Mouse (Mus musculus) intestine, postnatal 0 days (tissue): ENCODE measurements around the gene Mcmbp. TPM values are rescaled to one million over a fixed set of nuclear protein-coding genes. Genes with fewer than 3 reads are reported as not detected.
"Not testable (repeated sequence)": the region's sequence is repeated elsewhere in the genome, so short reads cannot be mapped to it uniquely, and the experiment has no call there.

Experiments used
- ATAC-seq: fragments of 200-750 bp; cut with Nextera tagmentation; 2 replicates; pipeline ENCODE4 v1.8.0; 2017; ENCODE audit warnings: mild to moderate bottlenecking, moderate TSS enrichment, moderate library complexity
- H3K27ac ChIP-seq: fragments of 300-500 bp; sonication (generic); 2 replicates; pipeline ENCODE4 v1.5.1; 2014; ENCODE audit warnings: mild to moderate bottlenecking, low read depth, low read length, moderate library complexity
- H3K27me3 ChIP-seq: fragments of 300-500 bp; sonication (generic); replicated peaks from 2 replicates; pipeline ENCODE4 v1.6.1; 2014; ENCODE audit warnings: low read length, mixed read lengths; ENCODE audit not compliant: control insufficient read depth, insufficient read depth
- H3K36me3 ChIP-seq: fragments of 300-500 bp; sonication (generic); 2 replicates; pipeline ENCODE4 v1.6.1; 2014; ENCODE audit warnings: mild to moderate bottlenecking, moderate library complexity; ENCODE audit not compliant: control insufficient read depth, insufficient read depth
- H3K4me1 ChIP-seq: fragments of 300-500 bp; sonication (generic); replicated peaks from 2 replicates; pipeline ENCODE4 v1.6.1; 2014; ENCODE audit warnings: antibody characterized with exemption, low read length, mixed read lengths; ENCODE audit not compliant: control insufficient read depth, insufficient read depth
- H3K4me2 ChIP-seq: fragments of 300-500 bp; sonication (generic); replicated peaks from 2 replicates; pipeline ENCODE4 v1.6.1; 2014; ENCODE audit warnings: low read depth, mild to moderate bottlenecking, moderate library complexity
- H3K4me3 ChIP-seq: fragments of 300-500 bp; sonication (generic); 2 replicates; pipeline ENCODE4 v1.5.1; 2014; ENCODE audit warnings: low read depth, low read length
- H3K9ac ChIP-seq: fragments of 300-500 bp; sonication (generic); 2 replicates; pipeline ENCODE4 v1.6.1; 2014; ENCODE audit warnings: mild to moderate bottlenecking, low read depth, low read length
- H3K9me3 ChIP-seq: fragments of 300-500 bp; sonication (generic); 2 replicates; pipeline ENCODE4 v1.6.1; 2016; ENCODE audit warnings: mixed run types; ENCODE audit not compliant: control insufficient read depth
- CTCF ChIP-seq: sonication (generic); IDR thresholded peaks from 2 replicates; pipeline ENCODE4 v1.5.1; 2016; ENCODE audit warnings: low read depth, mild to moderate bottlenecking, control low read depth, antibody characterized with exemption, moderate library complexity
- WGBS: fragments of 180-500 bp; shearing (Covaris S2); extraction: QIAGEN DNeasy Blood & Tissue Kit; methylation state at CpG from one replicate; pipeline ENCODE4 v1.1.7; 2014; 5-methylcytosine and 5-hydroxymethylcytosine counted together
- polyA plus RNA-seq: library from polyadenylated mRNA; unstranded; fragments of >200 nt; fragmentation: Nextera tagmentation; extraction: Ambion mirVana; gene quantifications from 2 replicates; pipeline ENCODE4 v1.2.1, GENCODE M21; 2015

Gene Mcmbp
- polyA plus RNA-seq, 1 experiment from 2014 or later = 25.0 TPM

- no peak for ATAC-seq
- WGBS = 63% methylated on average over 5 of the region's 5 CpGs
- TF ChIP-seq CTCF = no peak
These were observed 12.6 kb downstream of the Mcmbp start for GRCm38 (mm10) chr7:128727701-128728100.

GRCm38 (mm10) chr7:128726999-128727398 is 13.3 kb downstream of the Mcmbp start:
- H3K4me2 ChIP-seq = no peak overlapping the region
- H3K27ac ChIP-seq = no peak overlapping the region
- H3K9ac ChIP-seq = no peak overlapping the region
- ATAC-seq = no peak
- H3K4me1 ChIP-seq = no peaks in the 10 kb centered on the region
- 76% methylated on average over 10 of the region's 10 CpGs for WGBS
- peak; percentile 12; the same call in 1 of the 2 replicates for TF ChIP-seq CTCF
- H3K27me3 ChIP-seq = no peaks in the 10 kb centered on the region
- no peak overlapping the region for H3K4me3 ChIP-seq
- H3K36me3 ChIP-seq = peaks cover 7% of the 10 kb centered on the region; the same call in 1 of the 2 replicates
- no peaks in the 10 kb centered on the region for H3K9me3 ChIP-seq

More at GRCm38 (mm10) chr7:128727701-128728100, 12.6 kb downstream of the Mcmbp start:
- Histone ChIP-seq H3K27me3 (no peaks in the 10 kb centered on the region), H3K27ac (no peak overlapping the region), H3K4me2 (no peak overlapping the region), H3K36me3 (peaks cover 6% of the 10 kb centered on the region; the same call in 1 of the 2 replicates), H3K4me1 (no peaks in the 10 kb centered on the region; the same call in 1 of the 2 replicates), H3K9ac (no peak overlapping the region), H3K9me3 (no peaks in the 10 kb centered on the region), H3K4me3 (no peak overlapping the region)

GRCm38 (mm10) chr7:128725189-128725588 is 15.1 kb downstream of the Mcmbp start:
- Histone ChIP-seq H3K9me3 (no peaks in the 10 kb centered on the region), H3K4me2 (no peak overlapping the region), H3K4me1 (no peaks in the 10 kb centered on the region), H3K36me3 (peaks cover 20% of the 10 kb centered on the region; the same call in 1 of the 2 replicates), H3K4me3 (no peak overlapping the region), H3K27me3 (no peaks in the 10 kb centered on the region), H3K9ac (no peak overlapping the region), H3K27ac (no peak overlapping the region)
- 84% methylated on average over 9 of the region's 9 CpGs for WGBS
- TF ChIP-seq CTCF = no peak
- no peak for ATAC-seq

GRCm38 (mm10) chr7:128724761-128725160 is 15.5 kb downstream of the Mcmbp start:
- H3K36me3 ChIP-seq = peaks cover 22% of the 10 kb centered on the region
- no peaks in the 10 kb centered on the region for H3K9me3 ChIP-seq
- H3K4me1 ChIP-seq = no peaks in the 10 kb centered on the region
- ATAC-seq = peak; percentile 64; the same call in 1 of the 2 replicates
- H3K27ac ChIP-seq = no peak overlapping the region
- no peak overlapping the region for H3K4me2 ChIP-seq
- WGBS = 32% methylated on average over 4 of the region's 4 CpGs
- peak; percentile 88 for TF ChIP-seq CTCF
- H3K9ac ChIP-seq = no peak overlapping the region
- H3K27me3 ChIP-seq = no peaks in the 10 kb centered on the region
- H3K4me3 ChIP-seq = no peak overlapping the region

GRCm38 (mm10) chr7:128717991-128718390 is 22.3 kb downstream of the Mcmbp start:
- no peak overlapping the region for H3K9ac ChIP-seq
- no peaks in the 10 kb centered on the region for H3K27me3 ChIP-seq
- ATAC-seq = no peak
- no peak overlapping the region; the same call in 1 of the 2 replicates for H3K27ac ChIP-seq
- H3K4me2 ChIP-seq = no peak overlapping the region
- TF ChIP-seq CTCF = no peak
- no peaks in the 10 kb centered on the region for H3K9me3 ChIP-seq
- peaks cover 76% of the 10 kb centered on the region for H3K36me3 ChIP-seq
- 70% methylated on average over 4 of the region's 4 CpGs for WGBS
- no peak overlapping the region for H3K4me3 ChIP-seq
- no peaks in the 10 kb centered on the region for H3K4me1 ChIP-seq

- no peak overlapping the region for H3K9ac ChIP-seq
- 22% methylated on average over 4 of the region's 4 CpGs for WGBS
- peaks cover 87% of the 10 kb centered on the region for H3K36me3 ChIP-seq
- H3K27me3 ChIP-seq = no peaks in the 10 kb centered on the region
- H3K4me1 ChIP-seq = no peaks in the 10 kb centered on the region
- H3K4me2 ChIP-seq = no peak overlapping the region
- ATAC-seq = 0 out of 2 replicates have a peak, but pooled peaks have one; percentile 45
- no peak overlapping the region for H3K4me3 ChIP-seq
- no peak overlapping the region for H3K27ac ChIP-seq
- no peaks in the 10 kb centered on the region for H3K9me3 ChIP-seq
- TF ChIP-seq CTCF = peak; percentile 96
These were observed 34.6 kb downstream of the Mcmbp start for GRCm38 (mm10) chr7:128705735-128706134.

- not testable (repeated sequence) for H3K27ac ChIP-seq, H3K9ac ChIP-seq, H3K4me3 ChIP-seq, H3K27me3 ChIP-seq, H3K4me2 ChIP-seq, H3K9me3 ChIP-seq, H3K4me1 ChIP-seq
- ATAC-seq = 0 out of 2 replicates have a peak, but pooled peaks have one; percentile 28
- 65% methylated on average over 6 of the region's 6 CpGs for WGBS
- peaks cover 63% of the 10 kb centered on the region for H3K36me3 ChIP-seq
These were observed 40.3 kb downstream of the Mcmbp start for GRCm38 (mm10) chr7:128699959-128700358.
